Mouse (Mus musculus): ENCODE results near the gene Nop14. TPM values are rescaled to one million over a fixed set of nuclear protein-coding genes. Genes with fewer than 3 reads are reported as not detected.
"Not testable (repeated sequence)": the region's sequence is repeated elsewhere in the genome, so short reads cannot be mapped to it uniquely, and the experiment has no call there.

The Nop14 gene
- polyA plus RNA-seq, 1 experiment from 2014 or later: 33.5 TPM

DNA sequence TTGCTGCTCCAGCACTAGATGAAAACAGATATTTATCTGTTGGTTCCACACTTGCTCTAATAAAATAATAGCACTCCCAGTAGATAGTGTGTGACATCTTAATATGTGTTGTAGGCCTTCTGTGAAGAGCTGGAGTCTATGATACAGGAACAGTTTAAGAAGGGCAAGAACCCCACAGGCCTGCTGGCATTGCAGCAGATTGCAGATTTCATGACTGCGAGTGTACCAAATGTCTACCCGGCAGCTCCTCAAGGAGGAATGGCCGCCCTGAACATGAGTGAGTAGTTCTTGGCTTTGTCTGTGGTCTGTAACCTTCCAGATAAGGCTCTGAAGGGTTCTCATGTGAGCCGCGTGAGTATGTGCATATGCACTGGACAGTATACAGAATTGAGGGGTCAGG, 55.4 kb downstream of the Nop14 start:
- H3K4me3 ChIP-seq (ENCODE audit: low read depth, low read length): no peak overlapping the region
- peaks cover 5% of the 10 kb centered on the region; the same call in 1 of the 2 replicates for H3K36me3 ChIP-seq (ENCODE audit: control insufficient read depth, insufficient read depth, low read length)
- H3K9ac ChIP-seq (ENCODE audit: low read length): no peak overlapping the region
- H3K27ac ChIP-seq (ENCODE audit: low read depth, low read length): no peak overlapping the region
- H3K4me2 ChIP-seq (ENCODE audit: low read depth): no peak overlapping the region
- DNase-seq (ENCODE audit: low spot score) (no peak), ATAC-seq (ENCODE audit: insufficient read depth, low FRiP score, low TSS enrichment) (no peak)
- H3K9me3 ChIP-seq (ENCODE audit: control insufficient read depth, low read length): no peaks in the 10 kb centered on the region
- no peaks in the 10 kb centered on the region for H3K27me3 ChIP-seq (ENCODE audit: control insufficient read depth, insufficient read depth, low read length)
- H3K4me1 ChIP-seq (ENCODE audit: control insufficient read depth, insufficient read depth, low read length): no peaks in the 10 kb centered on the region
- WGBS: 97% methylated on average over 5 of the region's 5 CpGs

DNA sequence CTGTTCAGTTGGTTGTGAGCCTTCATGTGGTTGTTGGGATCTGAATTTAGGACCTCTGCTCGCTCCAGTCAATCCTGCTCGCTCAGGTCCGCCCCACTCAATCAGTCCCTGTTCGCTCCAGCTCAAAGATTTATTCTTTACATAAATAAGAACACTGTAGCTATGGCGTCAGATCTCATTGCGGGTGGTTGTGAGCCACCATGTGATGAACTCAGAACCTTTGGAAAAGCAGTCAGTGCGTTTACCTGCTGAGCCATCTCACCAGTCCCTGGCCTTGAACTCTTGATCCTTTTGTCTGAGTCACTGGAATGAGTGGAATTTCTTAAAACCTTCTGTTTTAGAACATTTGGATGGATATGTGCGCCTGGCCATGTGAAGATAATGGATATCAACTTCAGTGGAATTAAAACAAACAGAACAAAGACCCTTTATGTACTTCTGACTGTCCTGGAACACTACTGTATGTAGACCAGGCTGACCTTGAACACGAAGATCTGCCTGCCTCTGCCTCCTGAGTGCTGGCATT, 66.7 kb downstream of the Nop14 start:
- Histone ChIP-seq H3K9ac (ENCODE audit: low read length) (no peak overlapping the region), H3K9me3 (ENCODE audit: control insufficient read depth, low read length) (no peaks in the 10 kb centered on the region), H3K27ac (ENCODE audit: low read depth, low read length) (no peak overlapping the region), H3K4me3 (ENCODE audit: low read depth, low read length) (no peak overlapping the region), H3K27me3 (ENCODE audit: control insufficient read depth, insufficient read depth, low read length) (no peaks in the 10 kb centered on the region), H3K4me1 (ENCODE audit: control insufficient read depth, insufficient read depth, low read length) (no peaks in the 10 kb centered on the region), H3K36me3 (ENCODE audit: control insufficient read depth, insufficient read depth, low read length) (no peaks in the 10 kb centered on the region), H3K4me2 (ENCODE audit: low read depth) (no peak overlapping the region)
- 95% methylated on average over 9 of the region's 9 CpGs for WGBS
- no peak for DNase-seq (ENCODE audit: low spot score)
- ATAC-seq (ENCODE audit: insufficient read depth, low FRiP score, low TSS enrichment): no peak

DNA sequence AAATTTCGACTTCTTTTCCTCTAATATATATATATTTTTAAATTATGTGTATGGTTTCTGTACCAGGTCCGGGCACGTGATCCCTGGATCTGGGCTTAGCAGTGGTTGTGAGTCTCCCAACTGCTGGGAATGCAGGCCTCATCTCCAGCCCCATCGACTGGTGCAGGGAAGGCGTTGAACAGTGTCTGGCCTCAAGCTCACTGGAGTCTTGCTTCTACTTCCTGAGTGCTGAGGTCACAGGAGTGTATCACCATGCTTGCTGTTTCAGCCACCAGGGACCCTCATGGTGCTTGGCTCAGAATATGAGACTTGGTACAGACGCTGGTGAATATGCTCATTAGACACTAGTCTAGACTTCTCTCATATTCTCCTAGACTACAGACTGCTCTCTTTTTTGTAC, 67.3 kb downstream of the Nop14 start:
- WGBS: 93% methylated on average over 6 of the region's 6 CpGs
- no peak for ATAC-seq (ENCODE audit: insufficient read depth, low FRiP score, low TSS enrichment)
- Histone ChIP-seq H3K27ac (ENCODE audit: low read depth, low read length) (no peak overlapping the region), H3K4me3 (ENCODE audit: low read depth, low read length) (no peak overlapping the region), H3K4me2 (ENCODE audit: low read depth) (no peak overlapping the region), H3K9me3 (ENCODE audit: control insufficient read depth, low read length) (no peaks in the 10 kb centered on the region), H3K36me3 (ENCODE audit: control insufficient read depth, insufficient read depth, low read length) (no peaks in the 10 kb centered on the region), H3K9ac (ENCODE audit: low read length) (no peak overlapping the region), H3K4me1 (ENCODE audit: control insufficient read depth, insufficient read depth, low read length) (no peaks in the 10 kb centered on the region), H3K27me3 (ENCODE audit: control insufficient read depth, insufficient read depth, low read length) (no peaks in the 10 kb centered on the region)
- no peak for DNase-seq (ENCODE audit: low spot score)

DNA sequence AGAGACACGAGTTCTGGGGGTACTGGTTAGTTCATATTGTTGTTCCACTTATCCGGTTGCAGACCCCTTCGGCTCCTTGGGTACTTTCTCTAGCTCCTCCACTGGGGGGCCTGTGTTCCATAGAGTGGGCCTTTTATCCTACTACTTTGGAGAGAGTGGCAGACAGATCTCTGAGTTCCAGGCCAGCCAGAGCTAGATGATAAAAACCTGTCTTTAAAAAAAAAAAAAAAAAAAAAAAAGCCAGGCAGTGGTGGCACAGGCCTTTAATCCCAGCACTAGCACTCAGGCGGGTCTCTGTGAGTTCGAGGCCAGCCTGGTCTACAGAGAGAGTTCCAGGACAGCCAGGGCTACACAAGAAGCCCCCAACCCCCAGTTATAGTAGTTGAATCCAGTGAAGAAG, 67.7 kb downstream of the Nop14 start:
- H3K4me3 ChIP-seq (ENCODE audit: low read depth, low read length); H3K36me3 ChIP-seq (ENCODE audit: control insufficient read depth, insufficient read depth, low read length); ATAC-seq (ENCODE audit: insufficient read depth, low FRiP score, low TSS enrichment); H3K27ac ChIP-seq (ENCODE audit: low read depth, low read length); H3K4me2 ChIP-seq (ENCODE audit: low read depth); H3K9ac ChIP-seq (ENCODE audit: low read length); DNase-seq (ENCODE audit: low spot score); H3K9me3 ChIP-seq (ENCODE audit: control insufficient read depth, low read length); H3K4me1 ChIP-seq (ENCODE audit: control insufficient read depth, insufficient read depth, low read length); H3K27me3 ChIP-seq (ENCODE audit: control insufficient read depth, insufficient read depth, low read length): not testable (repeated sequence)
- WGBS: 92% methylated on average over 5 of the region's 5 CpGs

DNA sequence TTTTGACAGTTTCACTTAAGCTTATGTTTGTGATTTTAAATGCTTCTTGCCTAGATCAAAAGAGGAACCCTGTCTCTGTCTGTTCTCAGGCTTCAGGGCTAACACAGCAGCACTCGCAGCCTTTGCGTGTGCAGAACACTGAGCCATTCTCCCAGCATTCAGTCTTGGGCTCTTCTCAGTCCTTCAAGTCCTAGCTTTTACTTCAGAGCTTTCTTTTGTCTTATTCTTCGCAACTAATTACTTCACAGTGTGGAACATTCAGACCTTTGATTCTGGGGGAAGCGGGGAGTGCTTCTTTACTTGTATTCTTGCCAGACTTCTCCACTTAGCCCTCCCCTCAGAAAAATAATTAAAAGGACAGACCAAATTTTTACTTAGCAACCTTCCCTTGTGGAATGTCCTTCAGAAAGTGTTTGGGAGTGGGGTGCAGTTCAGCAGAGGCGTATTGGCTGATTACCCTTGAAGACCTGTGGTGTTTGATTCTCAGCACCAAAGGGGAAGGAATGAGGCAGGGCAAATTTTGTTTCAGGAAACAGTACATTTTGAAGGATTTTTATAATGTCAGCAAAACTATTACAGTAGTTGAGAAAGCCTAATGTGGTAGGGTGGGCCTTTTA, 68.5 kb downstream of the Nop14 start:
- 42% methylated on average over 5 of the region's 5 CpGs for WGBS
- H3K4me1 ChIP-seq (ENCODE audit: control insufficient read depth, insufficient read depth, low read length): no peaks in the 10 kb centered on the region
- no peaks in the 10 kb centered on the region for H3K36me3 ChIP-seq (ENCODE audit: control insufficient read depth, insufficient read depth, low read length)
- no peak overlapping the region for H3K4me2 ChIP-seq (ENCODE audit: low read depth)
- ATAC-seq (ENCODE audit: insufficient read depth, low FRiP score, low TSS enrichment) (no peak), DNase-seq (ENCODE audit: low spot score) (no peak)
- H3K9me3 ChIP-seq (ENCODE audit: control insufficient read depth, low read length): no peaks in the 10 kb centered on the region
- no peaks in the 10 kb centered on the region for H3K27me3 ChIP-seq (ENCODE audit: control insufficient read depth, insufficient read depth, low read length)
- H3K27ac ChIP-seq (ENCODE audit: low read depth, low read length): no peak overlapping the region
- no peak overlapping the region for H3K4me3 ChIP-seq (ENCODE audit: low read depth, low read length)
- no peak overlapping the region for H3K9ac ChIP-seq (ENCODE audit: low read length)

DNA sequence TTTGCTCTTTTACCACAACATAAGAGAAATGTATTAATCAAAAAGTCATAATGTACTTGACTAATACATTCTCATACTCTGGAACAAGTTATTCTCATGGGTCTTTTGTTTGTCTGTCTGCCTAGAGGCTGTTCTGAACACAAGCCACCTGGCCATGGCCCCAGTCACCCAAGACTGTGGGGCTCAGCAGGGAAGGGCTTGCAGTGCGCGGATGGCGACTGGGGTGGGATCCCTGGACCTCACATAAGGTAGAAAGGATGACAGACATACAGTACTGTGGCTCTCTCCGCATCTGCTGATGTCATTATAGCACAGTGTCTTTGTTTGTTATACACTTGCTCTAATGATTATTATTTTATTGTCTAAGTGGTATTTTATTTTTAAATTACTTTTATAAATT, 69.2 kb downstream of the Nop14 start:
- H3K27ac ChIP-seq (ENCODE audit: low read depth, low read length): no peak overlapping the region
- no peaks in the 10 kb centered on the region for H3K9me3 ChIP-seq (ENCODE audit: control insufficient read depth, low read length)
- H3K9ac ChIP-seq (ENCODE audit: low read length): no peak overlapping the region
- H3K36me3 ChIP-seq (ENCODE audit: control insufficient read depth, insufficient read depth, low read length): no peaks in the 10 kb centered on the region
- no peak for ATAC-seq (ENCODE audit: insufficient read depth, low FRiP score, low TSS enrichment)
- WGBS: 46% methylated on average over 4 of the region's 4 CpGs
- H3K4me3 ChIP-seq (ENCODE audit: low read depth, low read length): no peak overlapping the region
- H3K4me2 ChIP-seq (ENCODE audit: low read depth): no peak overlapping the region
- no peaks in the 10 kb centered on the region for H3K4me1 ChIP-seq (ENCODE audit: control insufficient read depth, insufficient read depth, low read length)
- no peaks in the 10 kb centered on the region for H3K27me3 ChIP-seq (ENCODE audit: control insufficient read depth, insufficient read depth, low read length)
- no peak for DNase-seq (ENCODE audit: low spot score)

DNA sequence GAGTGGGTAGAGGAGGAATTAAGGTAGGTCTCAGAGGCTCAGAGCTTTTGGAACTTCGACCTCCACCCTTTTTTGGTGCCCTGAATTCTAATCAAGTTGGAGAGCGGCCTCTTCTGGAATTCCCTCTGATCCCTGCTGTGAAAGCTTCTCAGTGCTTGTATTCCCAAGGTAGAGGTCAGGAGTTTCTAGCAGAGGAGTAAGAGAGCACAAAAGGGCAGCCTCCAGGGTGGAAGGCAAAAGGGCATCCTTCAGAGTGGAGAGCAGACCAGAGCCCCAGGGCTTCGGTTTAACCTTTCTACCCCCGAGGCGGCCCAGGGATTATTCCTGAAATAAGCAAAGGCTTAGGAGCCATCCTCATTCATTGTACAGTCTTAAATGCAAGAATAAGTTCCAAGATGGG, 69.9 kb downstream of the Nop14 start:
- no peaks in the 10 kb centered on the region for H3K36me3 ChIP-seq (ENCODE audit: control insufficient read depth, insufficient read depth, low read length)
- H3K4me1 ChIP-seq (ENCODE audit: control insufficient read depth, insufficient read depth, low read length): no peaks in the 10 kb centered on the region
- WGBS: 20% methylated on average over 5 of the region's 5 CpGs
- ATAC-seq (ENCODE audit: insufficient read depth, low FRiP score, low TSS enrichment): no peak
- no peak overlapping the region for H3K4me2 ChIP-seq (ENCODE audit: low read depth)
- H3K4me3 ChIP-seq (ENCODE audit: low read depth, low read length): no peak overlapping the region
- H3K27me3 ChIP-seq (ENCODE audit: control insufficient read depth, insufficient read depth, low read length): no peaks in the 10 kb centered on the region
- no peak for DNase-seq (ENCODE audit: low spot score)
- no peak overlapping the region for H3K9ac ChIP-seq (ENCODE audit: low read length)
- H3K27ac ChIP-seq (ENCODE audit: low read depth, low read length): no peak overlapping the region
- no peaks in the 10 kb centered on the region for H3K9me3 ChIP-seq (ENCODE audit: control insufficient read depth, low read length)

Other genes starting within 250 kb of the Nop14 start
- 4.3 and 5.1 TPM in 2 replicates for gene Tnip2, start 146.2 kb downstream of the Nop14 start, polyA plus RNA-seq (2014; fragmentation: Nextera tagmentation; extraction: Ambion mirVana)
- gene Sh3bp2, start 134.3 kb downstream of the Nop14 start, polyA plus RNA-seq (2014; fragmentation: Nextera tagmentation; extraction: Ambion mirVana): 9.6 and 11.5 TPM in 2 replicates
- gene Add1, start 86.5 kb downstream of the Nop14 start, polyA plus RNA-seq (2014; fragmentation: Nextera tagmentation; extraction: Ambion mirVana): 195 and 204 TPM in 2 replicates
- 66.8 and 88.5 TPM in 2 replicates for gene Mfsd10, start 22.9 kb downstream of the Nop14 start, polyA plus RNA-seq (2014; fragmentation: Nextera tagmentation; extraction: Ambion mirVana)
- gene Grk4, start 231 bp upstream of the Nop14 start, polyA plus RNA-seq (2014; fragmentation: Nextera tagmentation; extraction: Ambion mirVana): 1.2 and 1.6 TPM in 2 replicates
- 14.8 and 16.3 TPM in 2 replicates for gene Htt, start 101.6 kb upstream of the Nop14 start, polyA plus RNA-seq (2014; fragmentation: Nextera tagmentation; extraction: Ambion mirVana)
- 1.9 and 2.9 TPM in 2 replicates for gene Msantd1, start 247.9 kb upstream of the Nop14 start, polyA plus RNA-seq (2014; fragmentation: Nextera tagmentation; extraction: Ambion mirVana)

Measured in neural tube, embryonic 11.5 days (tissue).